Mouse (Mus musculus): ENCODE data around the gene Gzmd.

DNA sequence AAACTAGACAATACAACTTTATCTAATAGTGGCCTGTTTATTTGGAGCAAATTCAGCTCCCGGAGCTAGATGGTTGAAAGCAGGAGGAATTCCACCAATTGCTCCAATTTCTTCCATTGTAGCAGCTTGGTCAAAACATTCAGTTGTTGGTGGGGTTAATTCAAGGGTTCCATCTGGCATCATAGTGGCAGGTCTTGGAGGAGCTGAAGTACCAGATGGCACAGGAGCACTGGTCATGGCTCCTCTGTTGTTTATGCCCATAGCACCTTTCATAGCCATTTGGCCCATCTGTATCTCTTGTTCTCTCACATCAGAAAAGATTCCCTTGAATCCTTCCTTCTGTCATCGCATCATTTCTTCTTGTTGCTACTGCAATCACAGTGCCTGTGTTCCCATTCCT lies 29.7 kb upstream of the Gzmd start:
- TF ChIP-seq EP300 (IDR thresholded peaks at IDR 0.05; ENCODE audit: low read depth), result no peak
- TF ChIP-seq CTCF (IDR thresholded peaks at IDR 0.05; ENCODE audit: low read depth), result no peak

Data from heart, postnatal 0 days (tissue).